Mouse (Mus musculus) stomach, postnatal 0 days (tissue): ENCODE results near the gene Msi1. TPM values are rescaled to one million over a fixed set of nuclear protein-coding genes. Genes with fewer than 3 reads are reported as not detected.
A peak's percentile ranks its signal among the peaks of the same experiment; 100 is the strongest.

Experiments
- ATAC-seq: fragments of 200-750 bp; cut with Nextera tagmentation; 2 replicates; pipeline ENCODE4 v1.8.0; 2017; ENCODE audit not compliant: low FRiP score, low TSS enrichment
- DNase-seq: peaks from one replicate; pipeline ENCODE4 v3.0.0-alpha.2; 2016; ENCODE audit warnings: low spot score
- H3K27ac ChIP-seq: fragments of 300-500 bp; sonication (generic); replicated peaks from 2 replicates; pipeline ENCODE4 v1.5.1; 2014; ENCODE audit warnings: mild to moderate bottlenecking, control low read depth
- H3K27me3 ChIP-seq: fragments of 300-500 bp; sonication (generic); 2 replicates; pipeline ENCODE4 v1.6.1; 2014; ENCODE audit warnings: low read length; ENCODE audit not compliant: control insufficient read depth, insufficient read depth
- H3K36me3 ChIP-seq: fragments of 300-500 bp; sonication (generic); 2 replicates; pipeline ENCODE4 v1.6.1; 2014; ENCODE audit warnings: low read length, mixed read lengths; ENCODE audit not compliant: control insufficient read depth, insufficient read depth
- H3K4me1 ChIP-seq: fragments of 300-500 bp; sonication (generic); replicated peaks from 2 replicates; pipeline ENCODE4 v1.6.1; 2014; ENCODE audit warnings: antibody characterized with exemption; ENCODE audit not compliant: control insufficient read depth, insufficient read depth
- H3K4me2 ChIP-seq: fragments of 300-500 bp; sonication (generic); replicated peaks from 2 replicates; pipeline ENCODE4 v1.6.1; 2014; ENCODE audit warnings: low read depth, mild to moderate bottlenecking, control low read depth, moderate library complexity
- H3K4me3 ChIP-seq: fragments of 300-500 bp; sonication (generic); 2 replicates; pipeline ENCODE4 v1.5.1; 2014; ENCODE audit warnings: low read depth, low read length, control low read depth
- H3K9ac ChIP-seq: fragments of 300-500 bp; sonication (generic); 2 replicates; pipeline ENCODE4 v1.6.1; 2014; ENCODE audit warnings: mild to moderate bottlenecking, low read length, control low read depth, mixed read lengths
- H3K9me3 ChIP-seq: fragments of 300-500 bp; sonication (generic); 2 replicates; pipeline ENCODE4 v1.6.1; 2016; ENCODE audit warnings: low read length; ENCODE audit not compliant: control insufficient read depth
- CTCF ChIP-seq: IDR thresholded peaks from 2 replicates; pipeline ENCODE4 v1.5.1; 2016; ENCODE audit warnings: antibody characterized with exemption, low read depth, mild to moderate bottlenecking, moderate library complexity
- EP300 ChIP-seq: optimal IDR thresholded peaks from 2 replicates; pipeline ENCODE3; 2016; ENCODE audit warnings: antibody characterized with exemption
- WGBS: fragments of 180-500 bp; shearing (Covaris S2); extraction: QIAGEN DNeasy Blood & Tissue Kit; methylation state at CpG from one replicate; pipeline ENCODE4 v1.1.7; 2014; 5-methylcytosine and 5-hydroxymethylcytosine counted together
- polyA plus RNA-seq: library from polyadenylated mRNA; unstranded; fragments of >200 nt; fragmentation: Nextera tagmentation; extraction: Ambion mirVana; gene quantifications from 2 replicates; pipeline ENCODE4 v1.2.1, GENCODE M21; 2015

The Msi1 gene
- 3.2 and 3.6 TPM in 2 replicates for polyA plus RNA-seq

GRCm38 (mm10) chr5:115429359-115430186 is at the start of gene Msi1:
Msi1 (plus strand) TSS chr5:115429599.
- H3K4me2 ChIP-seq = peak within 1 kb of the TSS; percentile 98
- H3K27me3 ChIP-seq = no peaks in the 10 kb centered on the region
- ATAC-seq (peak; percentile 59), DNase-seq (peak; percentile 39)
- no peaks in the 10 kb centered on the region for H3K36me3 ChIP-seq
- no peaks in the 10 kb centered on the region for H3K4me1 ChIP-seq
- TF ChIP-seq CTCF (no peak), EP300 (no peak)
- peak within 1 kb of the TSS; percentile 82 for H3K9ac ChIP-seq
- H3K9me3 ChIP-seq = no peaks in the 10 kb centered on the region
- H3K4me3 ChIP-seq = peak within 1 kb of the TSS; percentile 75
- H3K27ac ChIP-seq = no peak within 1 kb of the TSS
- under 1% methylated on average over 42 of the region's 117 CpGs for WGBS

- Histone ChIP-seq H3K27me3 (no peaks in the 10 kb centered on the region), H3K36me3 (no peaks in the 10 kb centered on the region), H3K4me1 (no peaks in the 10 kb centered on the region), H3K9ac (no peak overlapping the region), H3K4me3 (no peak overlapping the region), H3K27ac (no peak overlapping the region), H3K9me3 (no peaks in the 10 kb centered on the region), H3K4me2 (0 out of 2 replicates have a peak overlapping the region, but pooled peaks have one; percentile 9)
- ATAC-seq (peak; percentile 39; the same call in 1 of the 2 replicates), DNase-seq (peak; percentile 24)
- WGBS = 18% methylated on average over 8 of the region's 9 CpGs
- TF ChIP-seq EP300 = no peak
- no peak for TF ChIP-seq CTCF
Observed at GRCm38 (mm10) chr5:115391935-115392334, 37.5 kb upstream of the Msi1 start.

GRCm38 (mm10) chr5:115392969-115393368 is 36.4 kb upstream of the Msi1 start:
- no peak for TF ChIP-seq EP300
- TF ChIP-seq CTCF = no peak
- DNase-seq (no peak), ATAC-seq (no peak)
- Histone ChIP-seq H3K9ac (no peak overlapping the region), H3K4me1 (no peaks in the 10 kb centered on the region), H3K4me3 (no peak overlapping the region), H3K27me3 (no peaks in the 10 kb centered on the region), H3K9me3 (no peaks in the 10 kb centered on the region), H3K36me3 (no peaks in the 10 kb centered on the region), H3K27ac (no peak overlapping the region), H3K4me2 (no peak overlapping the region)
- WGBS = 84% methylated on average over 1 of the region's 1 CpGs

- DNase-seq = no peak
- H3K4me2 ChIP-seq = no peak overlapping the region
- H3K4me1 ChIP-seq = no peaks in the 10 kb centered on the region; the same call in 1 of the 2 replicates
- H3K4me3 ChIP-seq = no peak overlapping the region
- H3K27me3 ChIP-seq = no peaks in the 10 kb centered on the region
- no peaks in the 10 kb centered on the region for H3K36me3 ChIP-seq
- TF ChIP-seq EP300 (no peak), CTCF (no peak)
- H3K9me3 ChIP-seq = no peaks in the 10 kb centered on the region
- ATAC-seq = no peak
- 11% methylated on average over 8 of the region's 8 CpGs for WGBS
- H3K9ac ChIP-seq = no peak overlapping the region
- H3K27ac ChIP-seq = no peak overlapping the region
Observed at GRCm38 (mm10) chr5:115394223-115394622, 35.2 kb upstream of the Msi1 start.

- Histone ChIP-seq H3K27me3 (no peaks in the 10 kb centered on the region), H3K9ac (no peak overlapping the region), H3K36me3 (no peaks in the 10 kb centered on the region), H3K4me2 (no peak overlapping the region), H3K4me1 (no peaks in the 10 kb centered on the region; the same call in 1 of the 2 replicates), H3K27ac (no peak overlapping the region), H3K4me3 (no peak overlapping the region), H3K9me3 (no peaks in the 10 kb centered on the region)
- ATAC-seq = no peak
- DNase-seq = no peak
- 23% methylated on average over 10 of the region's 10 CpGs for WGBS
- TF ChIP-seq CTCF = no peak
- TF ChIP-seq EP300 = no peak
Observed at GRCm38 (mm10) chr5:115394836-115395235, 34.6 kb upstream of the Msi1 start.

GRCm38 (mm10) chr5:115396654-115397053 is 32.7 kb upstream of the Msi1 start:
- Histone ChIP-seq H3K4me1 (no peaks in the 10 kb centered on the region; the same call in 1 of the 2 replicates), H3K27ac (no peak overlapping the region), H3K9me3 (no peaks in the 10 kb centered on the region), H3K27me3 (no peaks in the 10 kb centered on the region), H3K4me2 (no peak overlapping the region), H3K36me3 (no peaks in the 10 kb centered on the region), H3K9ac (no peak overlapping the region), H3K4me3 (no peak overlapping the region)
- no peak for TF ChIP-seq CTCF
- TF ChIP-seq EP300 = no peak
- ATAC-seq (no peak), DNase-seq (no peak)
- WGBS = 55% methylated on average over 11 of the region's 11 CpGs
